Mouse (Mus musculus): ENCODE results near the gene Ppp1r27. TPM values are rescaled to one million over a fixed set of nuclear protein-coding genes. Genes with fewer than 3 reads are reported as not detected.
"Not testable (repeated sequence)": the region's sequence is repeated elsewhere in the genome, so short reads cannot be mapped to it uniquely, and the experiment has no call there.

The Ppp1r27 gene
- total RNA-seq, 2 experiments from 2014 or later, result 188 to 418 TPM

DNA sequence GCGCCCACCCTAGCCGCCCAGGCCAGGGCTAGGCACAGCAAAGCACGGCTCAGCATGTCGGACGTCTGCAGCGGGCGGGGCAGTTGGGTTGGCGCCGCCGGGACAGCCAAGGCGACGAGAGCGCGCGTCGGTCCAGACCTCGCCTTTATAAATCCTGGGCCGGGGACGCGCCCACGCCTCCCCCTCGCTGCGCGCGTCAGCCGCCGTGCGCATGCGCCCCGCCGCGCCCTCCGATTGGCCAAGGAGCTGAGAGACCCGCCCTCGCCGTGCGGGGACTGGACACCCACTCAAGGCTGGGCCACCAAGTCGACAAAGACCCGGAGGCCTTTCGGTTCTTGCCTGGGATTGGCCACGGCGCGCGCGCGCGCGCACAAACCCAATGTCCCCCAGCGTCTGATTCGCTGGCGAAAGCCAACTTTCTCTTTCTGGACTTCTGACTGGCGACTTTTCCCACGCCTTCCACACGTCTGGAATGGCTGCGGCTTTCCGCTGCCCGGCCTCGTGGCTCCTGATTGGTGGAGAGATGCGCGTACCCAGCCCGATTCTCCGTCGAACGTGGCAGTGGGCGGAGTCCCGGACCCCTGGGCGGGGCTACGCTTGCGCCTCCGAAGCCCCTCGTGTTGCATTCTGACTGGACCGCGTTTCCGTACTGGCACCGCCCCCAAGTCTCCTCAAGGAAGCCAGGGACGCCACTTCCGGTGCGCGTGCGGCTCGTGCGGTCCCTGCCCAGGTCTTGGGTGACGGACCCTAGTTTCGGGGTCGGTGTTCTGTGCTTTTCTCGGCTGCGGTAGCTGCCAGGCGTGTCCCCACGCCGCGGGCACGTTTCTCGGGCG is 22.0 kb upstream of the Ppp1r27 start, which contains the start of gene P4hb:
P4hb (minus strand) TSS at position 502 of the 833 bp plus-strand sequence.
- H3K4me3 ChIP-seq, result peak within 1 kb of the TSS; percentile 76
- peak; percentile 100 for DNase-seq
- H3K27ac ChIP-seq, result peak within 1 kb of the TSS; percentile 99
- no peak for TF ChIP-seq CTCF (IDR thresholded peaks at IDR 0.05)
- intact Hi-C loops (cut with DNase I), result loop anchor here (1.0 kb wide), 1 partner anchor 22 kb away; the partner anchor contains the start of gene Ppp1r27

DNA sequence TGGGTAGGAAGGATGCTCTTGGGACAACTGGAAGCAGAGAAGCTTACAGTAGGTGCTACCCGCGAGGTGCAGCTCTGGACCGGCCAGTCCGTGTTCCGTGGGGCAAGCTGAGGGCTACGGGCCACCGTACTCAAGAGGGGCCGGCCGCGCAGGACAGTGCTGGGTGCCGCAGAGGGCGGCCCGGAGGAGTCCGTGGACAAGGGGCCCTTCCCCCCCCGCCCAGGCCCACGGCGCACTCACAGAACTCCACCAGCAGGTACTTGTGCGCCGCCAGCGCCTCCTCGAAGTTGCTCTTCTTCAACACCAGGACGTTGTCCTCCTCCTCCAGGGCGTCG is 21.5 kb upstream of the Ppp1r27 start:
- DNase-seq, result no peak
- no peak for TF ChIP-seq CTCF (IDR thresholded peaks at IDR 0.05)
- intact Hi-C loops (cut with DNase I), result loop anchor here (1.0 kb wide), 1 partner anchor 21 kb away; the partner anchor contains the start of gene Ppp1r27
- peak overlapping the region; percentile 99 for H3K27ac ChIP-seq
- H3K4me3 ChIP-seq, result peak overlapping the region; percentile 76

DNA sequence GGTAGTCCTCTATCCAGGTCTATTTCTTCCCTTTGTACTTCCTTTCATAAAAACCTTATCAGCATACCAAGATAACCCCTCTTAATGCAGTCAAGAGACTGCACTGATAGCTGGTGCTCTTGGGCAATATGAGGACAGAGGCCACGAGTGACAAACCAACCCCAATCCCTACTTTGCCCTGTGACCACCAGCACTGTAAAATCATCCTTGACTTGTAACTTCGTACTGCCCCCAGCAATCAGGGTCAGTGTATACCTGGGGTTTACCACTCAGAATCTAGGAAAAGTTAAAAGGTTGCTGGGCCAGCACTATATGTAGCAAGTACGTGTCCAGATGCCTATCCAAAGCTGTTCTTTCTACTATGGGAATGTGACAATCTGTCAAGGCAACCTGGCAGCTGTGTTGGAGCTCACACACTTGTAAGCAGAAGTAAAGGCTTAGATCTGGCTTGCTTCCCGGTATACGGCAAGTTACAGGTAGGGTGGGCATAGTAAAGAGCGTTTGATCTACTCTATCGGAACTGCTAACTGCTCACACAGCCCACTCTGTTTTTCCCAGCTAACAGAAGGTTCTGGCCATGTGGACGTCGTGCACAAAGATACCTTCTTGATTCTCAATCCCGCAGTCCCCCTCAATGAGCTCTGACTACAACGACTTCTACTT is 21.0 kb upstream of the Ppp1r27 start:
- no peak for DNase-seq
- TF ChIP-seq CTCF (IDR thresholded peaks at IDR 0.05), result no peak
- intact Hi-C loops (cut with DNase I), result loop anchor here (1.0 kb wide), 1 partner anchor 21 kb away; the partner anchor contains the start of gene Ppp1r27
- Histone ChIP-seq H3K27ac (peak overlapping the region; percentile 99), H3K4me3 (peak overlapping the region; percentile 76)

DNA sequence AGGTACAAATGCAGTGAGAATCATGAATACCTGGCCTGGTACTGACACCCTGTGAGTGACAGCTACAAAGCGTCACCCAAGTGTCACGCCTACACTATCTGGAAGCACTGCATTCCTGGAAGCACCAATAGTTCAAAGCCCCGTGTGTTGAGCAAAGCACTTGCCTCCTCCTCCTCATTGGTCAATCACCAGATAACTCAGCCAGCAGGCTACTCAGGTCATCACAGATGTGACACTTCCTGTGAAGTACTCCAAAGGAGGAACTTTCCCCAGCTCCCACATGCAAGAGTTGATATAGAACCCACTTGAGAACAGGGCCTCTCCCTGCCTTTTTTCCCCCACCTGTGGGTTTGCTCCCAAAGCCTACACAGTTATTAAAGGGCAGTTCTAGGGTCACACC is 20.2 kb upstream of the Ppp1r27 start:
- Histone ChIP-seq H3K27ac (0 out of 2 replicates have a peak overlapping the region, but pooled peaks have one; percentile 99), H3K4me3 (peak overlapping the region; percentile 76)
- intact Hi-C loops (cut with DNase I), result no loop called here
- no peak for DNase-seq
- TF ChIP-seq CTCF (IDR thresholded peaks at IDR 0.05), result no peak

DNA sequence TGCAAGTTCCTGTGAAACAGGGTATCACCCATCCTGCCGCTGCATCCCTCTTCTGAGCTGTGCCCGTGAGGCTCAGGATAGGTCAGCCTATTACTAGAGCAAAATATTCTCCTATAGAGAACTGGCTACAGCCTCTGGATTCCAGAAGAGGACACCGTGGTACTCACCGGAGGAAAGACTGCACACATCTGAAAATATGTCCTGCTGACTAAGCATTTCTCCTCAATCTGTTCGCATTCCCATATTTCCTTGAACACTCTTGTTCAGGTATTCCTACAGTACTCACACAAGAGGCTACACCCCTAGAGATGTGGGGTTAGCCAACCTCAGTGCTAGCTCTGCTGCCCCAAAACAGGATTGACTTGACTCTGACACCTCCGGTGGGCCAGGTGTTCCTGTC is 17.4 kb upstream of the Ppp1r27 start:
- no peak for TF ChIP-seq CTCF (IDR thresholded peaks at IDR 0.05)
- Histone ChIP-seq H3K4me3 (no peak overlapping the region; the same call in 1 of the 2 replicates), H3K27ac (no peak overlapping the region)
- intact Hi-C loops (cut with DNase I), result no loop called here
- no peak for DNase-seq

DNA sequence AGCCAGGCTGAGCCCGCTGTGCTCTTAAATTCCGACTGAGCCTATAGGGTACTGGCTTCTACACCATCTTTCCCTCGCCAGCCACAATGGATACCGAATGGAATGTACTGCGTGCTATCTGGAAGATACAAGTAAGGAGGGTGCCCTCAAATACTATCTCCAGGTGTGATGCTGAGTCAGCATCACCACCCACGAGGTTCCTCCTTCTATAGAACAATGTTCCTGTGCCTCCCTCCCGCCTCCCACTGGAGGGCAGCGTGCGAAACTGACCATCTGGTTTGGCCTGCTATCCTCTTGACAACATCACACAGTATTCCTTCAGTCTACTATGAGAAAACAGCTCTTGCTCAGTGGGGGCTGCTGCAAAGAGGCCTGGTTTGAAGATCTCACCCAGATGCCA is 14.2 kb upstream of the Ppp1r27 start:
- Histone ChIP-seq H3K4me3 (no peak overlapping the region), H3K27ac (no peak overlapping the region)
- TF ChIP-seq CTCF (IDR thresholded peaks at IDR 0.05), result no peak
- no peak for DNase-seq
- intact Hi-C loops (cut with DNase I), result no loop called here

DNA sequence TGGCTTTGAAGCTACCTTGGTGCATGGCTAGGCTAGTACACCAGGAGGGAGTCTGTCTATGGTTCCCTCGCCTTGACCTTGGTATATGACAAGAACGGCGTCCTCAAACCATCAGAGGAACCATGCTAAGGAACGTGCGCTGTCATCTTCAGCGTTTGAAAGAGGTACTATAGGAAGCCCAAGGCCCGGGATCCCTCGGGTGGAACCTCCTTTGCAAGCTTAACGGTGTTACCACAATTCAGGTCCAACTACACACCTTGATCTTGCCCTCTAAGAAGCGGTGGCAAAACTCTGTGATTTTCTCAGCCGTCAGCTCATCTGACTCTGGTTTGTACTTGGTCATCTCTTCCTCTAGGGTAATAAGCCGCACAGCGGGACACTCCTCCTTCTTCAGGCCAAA is 12.0 kb upstream of the Ppp1r27 start:
- TF ChIP-seq CTCF (IDR thresholded peaks at IDR 0.05), result no peak
- no peak overlapping the region for H3K27ac ChIP-seq
- peak; percentile 4 for DNase-seq
- H3K4me3 ChIP-seq, result no peak overlapping the region
- intact Hi-C loops (cut with DNase I), result no loop called here

DNA sequence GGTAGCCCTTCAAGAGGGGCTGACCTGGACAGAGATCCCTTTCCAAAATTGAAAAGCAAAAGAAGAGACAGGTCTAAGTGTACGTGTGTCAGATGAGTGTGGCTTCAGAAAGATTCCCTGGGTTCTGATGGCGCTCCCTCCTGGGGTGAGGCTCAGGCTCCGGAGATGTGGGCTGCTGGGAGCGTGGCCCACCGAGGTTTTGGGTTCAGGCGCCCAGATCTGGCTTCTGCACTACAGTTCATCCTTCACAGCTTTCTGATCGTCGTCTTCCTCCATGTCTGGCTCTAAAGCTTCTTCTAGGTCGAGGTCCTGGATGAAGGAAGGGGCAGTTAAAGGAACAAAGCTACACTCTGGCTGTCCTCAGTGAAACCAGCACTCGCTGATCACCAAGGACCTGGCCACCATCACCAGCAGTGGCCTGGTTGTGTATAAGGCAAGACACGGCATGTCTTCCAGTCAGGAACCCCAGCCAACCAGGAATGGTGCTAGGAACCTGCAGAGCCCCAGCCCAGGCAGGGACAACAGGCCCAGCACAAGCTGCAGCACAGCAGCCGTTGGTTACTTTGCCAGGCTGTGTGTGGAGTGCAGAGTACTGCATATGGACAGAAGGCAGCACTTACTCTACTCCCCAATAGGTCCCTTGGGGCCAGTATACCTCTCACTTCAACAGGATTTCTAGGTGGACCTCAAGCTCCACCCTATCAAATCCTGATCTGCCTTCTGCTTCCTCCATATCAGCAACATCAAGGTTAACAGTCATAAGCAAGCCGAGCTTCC is 10.2 kb upstream of the Ppp1r27 start:
- no peak overlapping the region for H3K27ac ChIP-seq
- no peak overlapping the region for H3K4me3 ChIP-seq
- no peak for TF ChIP-seq CTCF (IDR thresholded peaks at IDR 0.05)
- intact Hi-C loops (cut with DNase I), result no loop called here
- DNase-seq, result peak; percentile 13

DNA sequence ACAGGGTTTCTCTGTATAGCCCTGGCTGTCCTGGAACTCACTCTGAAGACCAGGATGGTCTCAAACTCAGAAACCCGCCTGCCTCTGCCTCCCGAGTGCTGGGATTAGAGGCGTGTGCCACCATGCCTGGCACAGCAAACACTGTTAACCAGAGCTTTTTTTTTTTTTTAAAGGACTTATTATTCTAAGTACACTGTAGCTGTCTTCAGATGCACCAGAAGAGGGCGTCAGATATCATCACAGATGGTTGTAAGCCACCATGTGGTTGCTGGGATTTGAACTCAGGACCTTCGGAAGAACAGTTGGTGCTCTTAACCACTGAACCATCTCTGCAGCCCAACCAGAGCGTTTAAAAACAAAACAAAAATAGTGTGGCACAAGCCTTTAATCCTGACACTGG is 7.9 kb upstream of the Ppp1r27 start:
- H3K4me3 ChIP-seq; intact Hi-C loops (cut with DNase I); H3K27ac ChIP-seq; DNase-seq: not testable (repeated sequence)

DNA sequence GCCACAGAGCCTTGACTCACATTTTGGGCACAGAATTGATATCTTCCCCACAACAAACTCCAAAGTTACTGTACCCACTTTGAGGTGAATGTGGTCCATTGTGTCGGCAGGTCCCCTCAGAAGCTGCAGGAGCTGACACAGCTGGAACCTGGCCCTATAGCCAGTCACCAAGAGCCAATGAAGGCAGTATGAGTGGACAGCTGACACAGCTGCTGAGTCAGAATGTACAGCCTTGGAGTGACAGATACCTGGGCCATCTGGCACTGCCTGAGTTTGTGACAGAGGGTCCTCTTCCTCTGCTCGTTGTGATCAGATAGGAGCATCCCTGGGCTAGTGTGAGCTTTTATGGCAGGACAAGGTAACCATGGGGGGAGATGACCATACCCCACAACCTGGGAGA is 4.3 kb upstream of the Ppp1r27 start:
- intact Hi-C loops (cut with DNase I), result no loop called here
- peak; percentile 63 for DNase-seq
- no peak for TF ChIP-seq CTCF (IDR thresholded peaks at IDR 0.05)
- Histone ChIP-seq H3K4me3 (peak overlapping the region; percentile 41), H3K27ac (peak overlapping the region; percentile 86)

DNA sequence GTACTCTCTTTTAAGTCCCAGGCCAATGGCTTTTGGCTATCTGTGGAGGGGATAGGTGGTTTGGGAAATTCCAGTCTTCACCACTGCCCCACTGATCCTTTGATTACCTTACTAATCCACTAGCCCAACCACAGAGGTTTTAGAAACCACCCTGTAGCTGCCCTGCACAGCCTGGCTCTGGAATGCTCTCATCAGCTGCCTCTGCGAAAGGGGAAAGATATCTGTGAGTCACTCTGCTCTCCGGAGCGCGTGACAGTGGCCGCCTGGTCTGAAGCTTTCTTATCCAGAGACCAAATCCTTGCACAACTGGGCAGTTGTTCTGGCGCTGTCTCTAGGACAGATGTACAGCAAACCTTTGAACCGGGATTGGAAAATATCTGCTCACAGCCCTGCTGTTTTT is 3.9 kb upstream of the Ppp1r27 start:
- Histone ChIP-seq H3K4me3 (peak overlapping the region; percentile 41), H3K27ac (peak overlapping the region; percentile 86)
- no peak for TF ChIP-seq CTCF (IDR thresholded peaks at IDR 0.05)
- peak; percentile 74 for DNase-seq
- intact Hi-C loops (cut with DNase I), result no loop called here

DNA sequence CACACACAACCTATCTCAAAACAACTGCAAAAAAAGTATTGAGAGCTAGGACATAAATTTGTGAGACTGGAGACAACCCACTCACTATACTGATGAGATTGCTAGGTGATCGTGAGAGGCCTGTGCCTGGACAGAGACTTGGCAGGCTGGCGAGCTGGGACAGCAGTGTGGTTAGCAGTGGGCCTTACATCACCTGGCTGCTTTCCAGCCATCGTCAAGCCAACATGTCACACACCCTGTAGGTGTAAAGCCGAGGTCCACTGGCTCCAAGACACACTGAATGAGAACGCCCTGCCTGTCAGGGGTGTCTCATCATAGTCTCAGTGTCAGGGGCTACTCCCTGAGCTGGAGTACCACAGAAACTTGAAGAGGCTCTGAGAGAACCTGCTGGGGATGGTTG is 1.8 kb upstream of the Ppp1r27 start:
- TF ChIP-seq CTCF (IDR thresholded peaks at IDR 0.05), result no peak
- intact Hi-C loops (cut with DNase I), result no loop called here

More for the DNA sequence above, 1.8 kb upstream of the Ppp1r27 start:
- peak; percentile 71 for DNase-seq
- peak overlapping the region; percentile 38; the same call in 1 of the 2 replicates for H3K27ac ChIP-seq
- no peak overlapping the region for H3K4me3 ChIP-seq
